Mouse (Mus musculus) MEL (cell line): ENCODE data around the gene Josd2.

ENCODE experiments used
- CHD1 ChIP-seq: IDR thresholded peaks from 2 replicates; pipeline ENCODE4 v1.6.1; 2012; ENCODE audit warnings: low read depth, mild to moderate bottlenecking, inconsistent platforms, low read length, improper control_type of control experiment
- CTCF ChIP-seq, 3 experiments: IDR thresholded peaks in 2 of 3; conservative IDR thresholded peaks in 1 of 3; 2 replicates each; pipeline ENCODE4 v1.5.1; 2011 to 2012; ENCODE audit warnings: low read length in 3 of 3, low read depth in 2 of 3, mild to moderate bottlenecking in 2 of 3, improper control_type of control experiment in 1 of 3, inconsistent platforms in 1 of 3, mixed read lengths in 1 of 3, moderate library complexity in 1 of 3; ENCODE audit not compliant: control insufficient read depth in 1 of 3, insufficient read depth in 1 of 3, poor library complexity in 1 of 3, severe bottlenecking in 1 of 3
- ETS1 ChIP-seq: IDR thresholded peaks from 2 replicates; pipeline ENCODE4 v1.6.1; 2012; ENCODE audit warnings: low read depth, mild to moderate bottlenecking, inconsistent platforms, low read length, improper control_type of control experiment, moderate library complexity
- HCFC1 ChIP-seq: IDR thresholded peaks from 2 replicates; pipeline ENCODE4 v1.6.1; 2012; ENCODE audit warnings: low read depth, mild to moderate bottlenecking, inconsistent platforms, low read length, improper control_type of control experiment, moderate library complexity
- MXI1 ChIP-seq: IDR thresholded peaks from 2 replicates; pipeline ENCODE4 v1.6.1; 2011; ENCODE audit warnings: mild to moderate bottlenecking, low read depth, low read length, improper control_type of control experiment
- POLR2A ChIP-seq, 2 experiments: IDR thresholded peaks; 2 replicates each; pipeline ENCODE4 v1.6.1; 2011 to 2012; ENCODE audit warnings: low read length in 2 of 2, mild to moderate bottlenecking in 2 of 2, control low read depth in 1 of 2, improper control_type of control experiment in 1 of 2, low read depth in 1 of 2, moderate library complexity in 1 of 2; ENCODE audit not compliant: control insufficient read depth in 1 of 2, insufficient read depth in 1 of 2, poor library complexity in 1 of 2
- POLR2AphosphoS2 ChIP-seq: IDR thresholded peaks from 2 replicates; pipeline ENCODE4 v1.6.1; 2011; ENCODE audit warnings: low read length, improper control_type of control experiment
- RCOR1 ChIP-seq: IDR thresholded peaks from 2 replicates; pipeline ENCODE4 v1.6.1; 2012; ENCODE audit warnings: low read depth, mild to moderate bottlenecking, inconsistent platforms, low read length, improper control_type of control experiment
- SIN3A ChIP-seq: IDR thresholded peaks from 2 replicates; pipeline ENCODE4 v1.6.1; 2012; ENCODE audit warnings: low read length, improper control_type of control experiment, inconsistent platforms
- TAL1 ChIP-seq: IDR thresholded peaks from 2 replicates; pipeline ENCODE4 v1.6.1; 2012; ENCODE audit warnings: mild to moderate bottlenecking, inconsistent platforms, low read length, moderate library complexity, mixed read lengths

- no peak for TF ChIP-seq CHD1
- no peak for TF ChIP-seq POLR2A (IDR thresholded peaks at IDR 0.05; ENCODE audit: control insufficient read depth in 1 of 2, insufficient read depth in 1 of 2, low read depth in 1 of 2, low read length in 2 of 2, poor library complexity in 1 of 2)
- TF ChIP-seq TAL1, result no peak
- no peak for TF ChIP-seq HCFC1
- no peak for TF ChIP-seq SIN3A
- no peak for TF ChIP-seq CTCF (IDR thresholded peaks at IDR 0.05 in 2 of 3, conservative IDR thresholded peaks at IDR 0.05 in 1 of 3; ENCODE audit: control insufficient read depth in 1 of 3, insufficient read depth in 1 of 3, low read depth in 2 of 3, low read length in 3 of 3, poor library complexity in 1 of 3, severe bottlenecking in 1 of 3)
- no peak for TF ChIP-seq MXI1
- TF ChIP-seq ETS1, result no peak
- no peak for TF ChIP-seq RCOR1
- no peak for TF ChIP-seq POLR2AphosphoS2
These were observed 23.6 kb downstream of the Josd2 start for GRCm38 (mm10) chr7:44491391-44491790.
